Mouse (Mus musculus) thymus, adult 18-20 months (tissue): ENCODE measurements around the gene Tcf23.
A peak's percentile ranks its signal among the peaks of the same experiment; 100 is the strongest.

Experiments
- DNase-seq, 2 experiments: peaks; one replicate each; pipeline ENCODE4 v3.0.0; 2022; ENCODE audit warnings: mixed read lengths in 2 of 2

Gene Tcf23

DNA sequence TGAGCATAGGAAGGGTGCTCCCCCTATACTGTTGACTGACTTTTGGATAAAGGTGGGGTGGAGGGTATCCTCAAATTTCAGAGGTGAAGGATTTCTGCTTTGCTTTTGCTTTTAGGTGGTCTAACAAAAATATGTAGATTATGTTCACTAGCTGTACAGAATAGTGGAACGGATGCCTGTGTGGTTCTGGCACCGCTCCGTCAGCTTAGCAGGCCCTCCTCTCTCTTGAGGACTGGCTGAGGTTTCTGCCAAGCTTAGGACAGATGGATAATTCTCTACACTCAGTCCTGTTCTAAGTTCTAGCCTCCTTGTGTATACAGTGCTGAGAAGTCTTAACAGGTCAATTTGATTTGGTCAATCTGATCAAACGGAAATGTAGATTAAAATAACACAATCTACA lies 18.0 kb upstream of the Tcf23 start:
- no peak for DNase-seq

DNA sequence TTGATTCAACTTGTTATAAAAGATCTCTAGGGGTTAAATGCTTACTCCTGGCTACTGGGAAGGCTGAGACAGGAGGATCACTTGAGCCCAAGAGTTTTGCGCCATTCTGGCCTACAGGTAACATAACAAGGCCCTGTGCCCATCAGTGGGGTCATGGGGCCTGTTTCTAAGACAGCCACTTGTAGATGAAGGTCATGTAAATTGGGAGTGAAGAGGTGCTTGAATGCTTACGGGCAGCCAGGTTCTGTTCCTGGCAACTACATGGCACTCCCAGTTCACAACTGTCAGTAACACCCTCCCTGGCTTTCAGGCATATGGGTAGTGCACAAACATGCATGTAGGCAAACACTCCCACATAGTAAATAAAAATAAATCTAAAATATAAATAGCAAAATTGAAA lies 17.5 kb upstream of the Tcf23 start:
- DNase-seq, result no peak

GRCm38 (mm10) chr5:30951706-30952105 lies 16.8 kb upstream of the Tcf23 start:
- no peak for DNase-seq

DNA sequence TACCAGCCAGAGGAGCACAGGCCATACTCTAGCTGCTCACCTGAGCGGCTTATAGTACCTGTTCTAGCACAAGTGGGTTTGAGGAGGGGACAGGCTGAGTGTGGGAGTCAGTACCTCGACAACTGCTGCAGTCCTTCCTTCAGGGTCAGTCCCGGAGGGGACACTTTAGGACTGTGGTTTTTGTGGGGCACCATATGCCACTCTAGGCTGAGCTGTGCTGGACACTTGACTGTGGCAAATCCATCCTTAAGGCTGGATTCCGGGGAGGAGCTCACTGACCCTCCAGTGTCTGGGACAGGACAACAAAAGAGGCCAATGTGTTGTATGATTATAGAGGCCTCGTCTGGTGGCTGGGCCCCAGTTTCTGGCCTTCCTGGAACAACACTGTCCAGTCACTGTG lies 15.9 kb upstream of the Tcf23 start:
- no peak for DNase-seq

DNA sequence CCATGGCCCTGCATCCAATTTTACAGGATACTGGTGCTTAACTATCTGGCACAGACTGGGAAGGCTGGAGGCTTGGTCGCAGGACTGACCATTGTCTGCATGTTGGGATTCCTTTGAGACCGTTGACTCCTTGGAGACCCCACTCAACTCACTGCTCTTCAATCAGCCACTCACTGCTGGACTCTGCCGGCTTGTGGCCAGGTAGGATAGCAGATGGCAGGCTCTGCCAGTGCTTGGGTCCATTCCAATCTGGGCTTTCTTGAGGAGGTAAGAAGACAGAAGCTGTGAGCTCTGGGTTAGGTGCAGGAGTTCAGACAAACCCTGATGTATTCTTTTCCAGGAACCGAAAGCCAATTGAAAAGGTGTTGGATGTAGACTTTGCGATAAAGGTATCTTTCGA lies 14.4 kb upstream of the Tcf23 start:
- no peak for DNase-seq

GRCm38 (mm10) chr5:30954556-30954955 lies 13.9 kb upstream of the Tcf23 start:
- DNase-seq, result no peak

DNA sequence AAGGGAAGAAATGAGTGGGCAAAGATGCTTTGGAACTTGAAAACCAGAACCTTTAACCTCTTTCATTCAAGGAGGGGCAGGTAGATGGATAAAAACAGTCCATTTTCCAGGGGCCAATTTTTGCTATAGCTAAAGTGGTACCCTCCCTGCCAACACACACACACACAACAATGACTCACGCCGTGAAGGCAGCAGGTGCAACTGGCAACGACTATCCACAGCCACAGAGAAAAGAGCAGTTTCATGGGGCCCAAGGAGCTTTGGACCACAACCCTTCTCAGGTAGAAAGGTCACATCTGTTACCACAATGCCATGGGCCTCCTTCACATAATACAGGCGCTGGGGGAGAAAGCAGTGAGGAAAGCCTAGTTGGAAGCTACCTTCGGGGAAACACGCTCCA lies 12.7 kb upstream of the Tcf23 start:
- DNase-seq, result no peak

DNA sequence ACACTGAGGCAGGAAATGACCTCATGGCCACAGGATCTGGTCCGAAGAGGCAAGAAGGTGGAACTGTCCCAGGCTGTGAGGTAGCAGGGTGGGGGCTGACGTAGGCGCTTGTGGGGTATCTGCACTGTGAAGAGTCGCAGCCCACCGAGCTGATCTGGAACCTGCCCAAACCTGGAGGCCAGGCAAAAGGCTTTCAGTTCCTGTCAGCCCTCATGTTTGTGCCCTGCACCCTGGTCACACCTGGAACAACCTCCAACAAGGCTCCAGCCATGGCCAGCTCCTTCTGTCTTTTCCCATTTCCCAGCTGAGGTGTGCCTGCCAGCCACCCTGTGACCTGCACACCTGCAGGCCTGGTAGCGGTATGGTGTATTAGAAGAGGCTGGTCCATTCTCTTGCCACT lies 10.6 kb upstream of the Tcf23 start:
- DNase-seq, result no peak

DNA sequence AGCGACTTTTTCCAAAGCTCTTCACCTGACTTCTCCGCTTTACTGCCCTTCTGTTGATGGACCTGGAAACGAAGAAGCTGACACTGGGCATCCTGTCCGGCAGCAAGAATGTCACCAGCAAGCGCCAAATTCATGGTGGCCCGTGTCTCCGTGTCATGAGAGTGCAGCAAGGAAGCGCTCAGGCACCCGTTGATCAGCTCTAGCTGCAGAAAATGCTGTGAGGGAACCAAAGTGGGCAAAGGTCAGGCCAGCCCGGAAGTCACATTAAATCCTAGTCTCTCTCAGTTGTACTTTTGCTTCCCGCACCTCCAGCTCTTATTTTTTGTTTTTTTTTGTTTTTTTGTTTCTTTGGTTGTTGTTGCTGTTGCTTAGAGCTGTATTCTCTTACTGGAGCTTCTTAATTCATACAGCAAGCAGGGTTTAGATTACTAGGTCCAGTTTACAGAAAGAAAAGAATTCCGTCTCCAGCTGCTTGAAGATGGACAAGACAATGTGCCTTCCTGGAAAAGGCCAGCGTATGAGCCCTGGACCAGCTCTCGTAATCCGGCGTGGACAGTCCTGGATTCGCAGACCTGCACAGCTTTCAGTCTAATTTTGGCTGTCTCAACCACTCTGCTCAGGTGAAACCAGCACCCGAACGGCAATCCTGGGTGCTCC lies 9.1 kb upstream of the Tcf23 start:
- DNase-seq, result no peak

DNA sequence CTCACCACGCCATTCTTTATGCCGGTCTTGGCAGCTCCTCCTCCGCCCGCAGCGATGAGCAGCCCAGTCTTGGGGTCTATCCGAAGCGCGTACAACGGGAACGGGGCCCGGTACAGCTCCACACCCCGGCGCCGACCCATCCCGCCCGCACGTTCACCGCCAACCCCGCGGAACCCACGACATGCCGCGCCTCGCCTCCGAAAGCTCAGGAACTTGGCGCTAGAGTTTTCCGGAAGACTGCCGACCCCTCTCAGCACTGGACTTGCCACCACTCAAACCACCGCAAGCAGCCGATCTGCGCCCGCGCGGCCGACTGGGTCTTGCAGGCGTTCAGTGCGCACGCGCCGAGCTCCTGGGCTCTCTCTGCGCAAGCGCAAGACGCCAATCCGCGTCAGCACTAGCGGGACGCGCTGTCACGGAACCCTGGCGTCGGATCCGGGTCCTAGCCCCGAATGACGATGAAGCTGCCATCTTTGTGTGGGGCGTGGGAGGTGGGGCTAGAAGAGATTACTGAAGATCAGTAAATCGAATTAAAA lies 8.4 kb upstream of the Tcf23 start, which contains the start of gene Preb:
Preb (minus strand) TSS at position 396 of the 536 bp plus-strand sequence.
- DNase-seq, result peak; percentile 97

- no peak for DNase-seq
These were observed 7.6 kb upstream of the Tcf23 start for GRCm38 (mm10) chr5:30960814-30961213.

- no peak for DNase-seq
These were observed 6.6 kb upstream of the Tcf23 start for GRCm38 (mm10) chr5:30961545-30962505.

- no peak for DNase-seq
These were observed 4.5 kb upstream of the Tcf23 start for GRCm38 (mm10) chr5:30963916-30964315.

- no peak for DNase-seq
These were observed 2.3 kb upstream of the Tcf23 start for GRCm38 (mm10) chr5:30966189-30966588.

GRCm38 (mm10) chr5:30969440-30969839 lies 978 bp downstream of the Tcf23 start:
- no peak for DNase-seq

- no peak for DNase-seq
These were observed 6.6 kb downstream of the Tcf23 start for GRCm38 (mm10) chr5:30974870-30975656.

- no peak for DNase-seq
These were observed 13.9 kb downstream of the Tcf23 start for GRCm38 (mm10) chr5:30982357-30982756.

GRCm38 (mm10) chr5:30992980-30993676 lies 24.7 kb downstream of the Tcf23 start:
- no peak for DNase-seq

GRCm38 (mm10) chr5:30994074-30994473 lies 25.6 kb downstream of the Tcf23 start:
- DNase-seq, result no peak

DNA sequence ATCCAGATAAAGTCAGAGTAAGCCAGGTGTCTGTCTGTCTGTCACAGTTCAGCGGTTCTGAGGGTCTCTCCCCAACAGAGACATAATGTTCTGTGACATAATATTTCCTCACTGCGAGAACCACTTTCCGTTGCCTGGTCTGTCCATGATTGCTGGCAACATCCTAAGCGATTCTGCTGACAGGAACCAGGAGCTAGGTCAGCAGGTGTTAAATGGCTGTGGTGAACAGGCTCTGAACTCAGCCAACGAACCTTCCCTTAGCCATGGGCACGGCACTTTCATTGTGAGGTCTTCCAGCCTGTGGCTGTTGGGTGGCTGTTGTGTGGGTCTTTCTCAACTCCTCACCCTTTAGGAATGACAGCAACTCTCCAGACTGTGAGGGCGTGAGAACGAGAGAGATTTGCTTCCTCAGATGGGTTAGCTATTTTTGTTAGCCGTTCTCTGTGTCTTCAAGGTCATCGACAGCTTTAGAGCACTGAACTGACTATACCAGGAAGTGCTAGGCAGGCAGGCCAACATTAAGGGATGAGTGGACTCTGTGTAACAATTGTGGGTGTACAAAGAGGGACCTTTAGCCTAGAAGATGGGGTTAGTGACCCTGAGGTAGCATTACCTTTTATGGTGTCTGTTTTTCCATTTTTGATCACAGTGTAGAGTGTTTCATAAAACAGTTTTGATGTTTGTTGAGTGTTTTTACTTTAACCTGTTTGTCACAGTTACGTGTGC lies 26.6 kb downstream of the Tcf23 start:
- no peak for DNase-seq

DNA sequence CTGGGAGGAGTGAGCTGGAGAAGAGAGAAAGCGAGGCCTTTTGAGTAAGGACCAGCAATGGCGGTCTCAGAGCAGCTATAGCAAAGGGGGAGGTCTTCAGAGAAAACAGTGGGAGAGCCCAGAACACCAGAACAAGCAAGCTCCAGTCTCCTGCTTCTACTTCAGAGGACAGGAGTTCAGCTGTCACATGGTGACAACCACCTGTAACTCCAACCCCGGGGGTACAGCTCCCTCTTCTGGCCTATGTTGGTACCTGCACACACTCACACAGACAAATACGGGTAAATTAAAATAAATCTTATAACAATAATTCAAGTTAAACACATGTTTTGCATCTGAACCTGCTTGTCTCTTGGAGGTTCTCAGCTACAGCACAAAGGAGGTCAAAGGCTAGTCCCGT lies 29.8 kb downstream of the Tcf23 start:
- peak; percentile 11 to 12 for DNase-seq

- DNase-seq, result no peak
These were observed 30.9 kb downstream of the Tcf23 start for GRCm38 (mm10) chr5:30999324-30999723.
